Mouse (Mus musculus) spleen, postnatal 4 days (tissue): ENCODE results near the gene Cpne6.

Source experiments
- DNase-seq, 2 experiments: peaks; one replicate each; pipeline ENCODE4 v3.0.0; 2022; ENCODE audit warnings: low spot score in 2 of 2

The Cpne6 gene

GRCm38 (mm10) chr14:55554635-55555034, 44.4 kb downstream of the Cpne6 start:
- no peak for DNase-seq

- DNase-seq, result no peak
Observed at GRCm38 (mm10) chr14:55555788-55556187, 45.5 kb downstream of the Cpne6 start.

- peak; percentile 84 to 92 for DNase-seq
Observed at GRCm38 (mm10) chr14:55557003-55557402, 46.8 kb downstream of the Cpne6 start.

- peak in 1 of 2 experiments; percentile 61 for DNase-seq
Observed at GRCm38 (mm10) chr14:55557587-55557986, 47.3 kb downstream of the Cpne6 start.

GRCm38 (mm10) chr14:55558740-55559448, 48.6 kb downstream of the Cpne6 start:
- DNase-seq, result no peak

- DNase-seq, result peak; percentile 90 to 95
Observed at GRCm38 (mm10) chr14:55559799-55560201, 49.6 kb downstream of the Cpne6 start, which contains the start of gene Dcaf11. TSS of gene Dcaf11 (plus strand) at chr14:55560006.

- DNase-seq, result peak; percentile 96 to 97
Observed at GRCm38 (mm10) chr14:55560202-55561073, 50.2 kb downstream of the Cpne6 start, which contains the start of gene A730061H03Rik. TSS of gene A730061H03Rik (minus strand) at chr14:55560406.

GRCm38 (mm10) chr14:55561860-55562259, 51.6 kb downstream of the Cpne6 start:
- no peak for DNase-seq

GRCm38 (mm10) chr14:55563249-55563648, 53.0 kb downstream of the Cpne6 start:
- DNase-seq, result no peak

GRCm38 (mm10) chr14:55565748-55566147, 55.5 kb downstream of the Cpne6 start:
- DNase-seq, result no peak
